Mouse (Mus musculus) urinary bladder, adult 2 months (tissue): ENCODE measurements at regions not wholly inside any gene's neighbourhood (a gene's known extent, or its start where the extent isn't known, plus 50 kb on each side); places are given as distances from the start of the nearest gene placed in this dataset.

Experiments
- DNase-seq: peaks from one replicate; pipeline ENCODE4 v3.0.0; 2022; ENCODE audit warnings: low spot score

GRCm38 (mm10) chr1:52302557-52302956 lies 69.5 kb upstream of the Gls start:
- DNase-seq, result peak; percentile 25

GRCm38 (mm10) chr1:52301266-52301665 lies 68.2 kb upstream of the Gls start:
- no peak for DNase-seq

GRCm38 (mm10) chr1:52299559-52299958 lies 66.5 kb upstream of the Gls start:
- DNase-seq, result no peak

GRCm38 (mm10) chr1:52298336-52298735 lies 65.3 kb upstream of the Gls start:
- no peak for DNase-seq

GRCm38 (mm10) chr1:52296178-52296577 lies 63.1 kb upstream of the Gls start:
- no peak for DNase-seq

- DNase-seq, result no peak
These were observed 61.5 kb upstream of the Gls start for GRCm38 (mm10) chr1:52294521-52294920.

- DNase-seq, result no peak
These were observed 60.5 kb upstream of the Gls start for GRCm38 (mm10) chr1:52293393-52294099.
